Mouse (Mus musculus) G1E (cell line): ENCODE measurements around the gene Tmprss9.

ENCODE experiments used
- CTCF ChIP-seq: IDR thresholded peaks from 2 replicates; pipeline ENCODE4 v1.5.1; 2012; ENCODE audit warnings: low read depth, low read length, inconsistent platforms, mixed read lengths
- GATA1 ChIP-seq: IDR thresholded peaks from 2 replicates; pipeline ENCODE4 v1.6.1; 2012; ENCODE audit warnings: borderline replicate concordance, low read length, inconsistent platforms, mixed read lengths
- TAL1 ChIP-seq: conservative IDR thresholded peaks from 2 replicates; pipeline ENCODE4 v1.6.1; 2012; ENCODE audit warnings: low read depth, low read length, inconsistent platforms, mixed read lengths

DNA sequence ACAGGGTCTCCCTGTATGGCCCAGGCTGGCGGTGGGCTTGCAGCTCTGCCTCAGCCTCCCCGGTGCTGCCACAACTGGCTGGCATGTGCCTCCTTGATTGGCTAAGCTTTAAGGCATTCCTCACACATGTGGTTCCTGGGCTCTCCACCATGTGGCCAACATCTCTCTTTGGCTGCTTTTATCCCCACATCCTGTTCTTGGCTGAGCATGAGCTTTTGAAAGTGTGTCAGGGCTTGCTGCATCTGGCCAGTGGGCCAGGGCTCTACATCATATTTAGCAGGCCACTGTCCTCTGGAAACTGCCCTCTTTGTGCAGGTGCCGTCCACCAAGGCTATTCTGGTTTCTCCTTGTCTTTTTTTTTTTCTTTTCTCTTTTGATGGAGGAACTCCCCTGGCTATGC, 15.4 kb upstream of the Tmprss9 start:
- TF ChIP-seq CTCF (no peak), TAL1 (no peak), GATA1 (no peak)
